Mouse (Mus musculus) liver, embryonic 11.5 days (tissue): ENCODE results near the gene H2-Oa. TPM values are rescaled to one million over a fixed set of nuclear protein-coding genes. Genes with fewer than 3 reads are reported as not detected.

ENCODE experiments used
- ATAC-seq: fragments of 200-750 bp; cut with Nextera tagmentation; replicated peaks from 2 replicates; pipeline ENCODE4 v1.8.0; 2017; ENCODE audit warnings: moderate number of reproducible peaks, mild to moderate bottlenecking, moderate TSS enrichment, moderate library complexity; ENCODE audit not compliant: low FRiP score
- DNase-seq: peaks from one replicate; pipeline ENCODE4 v3.0.0-alpha.2; 2017; ENCODE audit warnings: low spot score
- H3K27ac ChIP-seq: fragments of 300-500 bp; sonication (generic); 2 replicates; pipeline ENCODE4 v1.5.1; 2014; ENCODE audit warnings: mild to moderate bottlenecking, low read depth, low read length, control low read depth
- H3K27me3 ChIP-seq: fragments of 300-500 bp; sonication (generic); replicated peaks from 2 replicates; pipeline ENCODE4 v1.6.1; 2014; ENCODE audit warnings: low read length, mixed read lengths; ENCODE audit not compliant: control insufficient read depth, insufficient read depth
- H3K36me3 ChIP-seq: fragments of 300-500 bp; sonication (generic); 2 replicates; pipeline ENCODE4 v1.6.1; 2014; ENCODE audit warnings: mild to moderate bottlenecking, low read length, moderate library complexity, mixed read lengths; ENCODE audit not compliant: control insufficient read depth, insufficient read depth
- H3K4me1 ChIP-seq: fragments of 300-500 bp; sonication (generic); replicated peaks from 2 replicates; pipeline ENCODE4 v1.6.1; 2014; ENCODE audit warnings: low read length, mixed read lengths; ENCODE audit not compliant: control insufficient read depth, insufficient read depth
- H3K4me2 ChIP-seq: fragments of 300-500 bp; sonication (generic); 2 replicates; pipeline ENCODE4 v1.6.1; 2014; ENCODE audit warnings: mild to moderate bottlenecking, control low read depth, moderate library complexity
- H3K4me3 ChIP-seq: fragments of 300-500 bp; sonication (generic); 2 replicates; pipeline ENCODE4 v1.5.1; 2014; ENCODE audit warnings: low read depth, low read length, control low read depth
- H3K9ac ChIP-seq: fragments of 300-500 bp; sonication (generic); 2 replicates; pipeline ENCODE4 v1.6.1; 2014; ENCODE audit warnings: low read depth, low read length, control low read depth
- H3K9me3 ChIP-seq: fragments of 300-500 bp; sonication (generic); 2 replicates; pipeline ENCODE4 v1.6.1; 2016; ENCODE audit warnings: low read length, inconsistent platforms, mixed read lengths; ENCODE audit not compliant: control insufficient read depth
- WGBS: fragments of 180-500 bp; shearing (Covaris S2); extraction: QIAGEN DNeasy Blood & Tissue Kit; methylation state at CpG from one replicate; pipeline ENCODE4 v1.1.7; 2014; 5-methylcytosine and 5-hydroxymethylcytosine counted together
- polyA plus RNA-seq: library from polyadenylated mRNA; unstranded; fragments of >200 nt; fragmentation: Nextera tagmentation; extraction: Ambion mirVana; gene quantifications from 2 replicates; pipeline ENCODE4 v1.2.1, GENCODE M21; 2014

H2-Oa gene
- polyA plus RNA-seq, 1 experiment from 2014 or later, result 0.26 TPM

GRCm38 (mm10) chr17:34121879-34122187 is 29.7 kb downstream of the H2-Oa start:
- Histone ChIP-seq H3K9ac (peak overlapping the region; percentile 96), H3K36me3 (peaks cover 21% of the 10 kb centered on the region), H3K4me2 (peak overlapping the region; percentile 97), H3K4me3 (peak overlapping the region; percentile 100), H3K9me3 (no peaks in the 10 kb centered on the region), H3K4me1 (peaks cover 23% of the 10 kb centered on the region), H3K27ac (peak overlapping the region; percentile 100), H3K27me3 (no peaks in the 10 kb centered on the region)
- DNase-seq (no peak), ATAC-seq (no peak; the same call in 1 of the 2 replicates)
- 2% methylated on average over 6 of the region's 10 CpGs for WGBS

- H3K9ac ChIP-seq, result peak within 1 kb of the TSS; percentile 96
- under 1% methylated on average over 71 of the region's 75 CpGs for WGBS
- H3K4me3 ChIP-seq, result peak within 1 kb of the TSS; percentile 100
- ATAC-seq (peak; percentile 70), DNase-seq (peak; percentile 99)
- peak within 1 kb of the TSS; percentile 97 for H3K4me2 ChIP-seq
- no peaks in the 10 kb centered on the region for H3K9me3 ChIP-seq
- peaks cover 16% of the 10 kb centered on the region for H3K36me3 ChIP-seq
- peaks cover 24% of the 10 kb centered on the region for H3K4me1 ChIP-seq
- peak within 1 kb of the TSS; percentile 100 for H3K27ac ChIP-seq
- no peaks in the 10 kb centered on the region for H3K27me3 ChIP-seq
These were observed 30.2 kb downstream of the H2-Oa start, which contains the start of gene Brd2 for GRCm38 (mm10) chr17:34122188-34122984. Gene Brd2, minus strand, starts transcription at chr17:34122634.

DNA sequence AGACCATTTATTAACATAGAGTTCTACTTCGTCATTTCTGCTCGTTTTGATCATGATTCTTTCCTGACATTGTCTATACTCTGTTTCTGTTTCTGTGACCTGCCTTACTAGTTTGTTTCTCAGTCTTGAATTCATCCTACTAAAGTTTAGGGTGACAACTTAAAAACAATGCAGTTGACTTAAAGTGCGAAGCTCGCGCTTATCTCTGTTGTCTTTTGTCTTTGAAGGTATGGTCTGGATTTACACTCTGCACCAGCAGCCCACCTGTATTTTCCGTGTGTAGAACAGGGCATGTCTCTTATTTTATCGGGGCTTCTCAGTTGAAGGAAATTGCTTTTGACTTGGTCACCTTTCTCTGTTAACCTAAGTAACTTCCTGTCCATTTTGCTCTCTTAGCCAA is 31.0 kb downstream of the H2-Oa start:
- 2% methylated on average over 7 of the region's 7 CpGs for WGBS
- DNase-seq (no peak), ATAC-seq (no peak)
- Histone ChIP-seq H3K9ac (peak overlapping the region; percentile 96), H3K27ac (peak overlapping the region; percentile 100), H3K4me3 (peak overlapping the region; percentile 100), H3K27me3 (no peaks in the 10 kb centered on the region), H3K4me2 (peak overlapping the region; percentile 97), H3K36me3 (peaks cover 9% of the 10 kb centered on the region), H3K9me3 (no peaks in the 10 kb centered on the region), H3K4me1 (peaks cover 31% of the 10 kb centered on the region)

DNA sequence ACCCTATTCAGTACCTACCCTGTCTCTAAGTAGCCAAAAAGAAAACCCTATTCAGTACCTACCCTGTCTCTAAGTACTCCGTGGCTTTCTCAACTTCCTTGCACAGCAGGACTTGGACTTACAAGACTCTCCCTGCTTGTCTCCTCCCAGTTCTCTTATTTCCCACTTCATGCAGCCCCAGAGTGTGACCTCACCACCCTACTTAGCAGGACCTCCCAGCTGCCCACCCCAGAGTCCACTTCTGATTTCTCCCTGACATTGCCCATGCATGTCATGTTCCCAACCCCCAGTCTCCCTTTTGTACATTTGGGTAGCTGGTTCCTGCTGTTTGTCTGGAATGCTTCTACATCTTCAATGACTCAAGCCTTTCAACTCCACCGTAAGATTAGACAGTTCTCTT is 31.4 kb downstream of the H2-Oa start:
- Histone ChIP-seq H3K4me2 (peak overlapping the region; percentile 97), H3K9ac (peak overlapping the region; percentile 96), H3K4me1 (peaks cover 34% of the 10 kb centered on the region), H3K27ac (peak overlapping the region; percentile 100), H3K36me3 (peaks cover 5% of the 10 kb centered on the region), H3K9me3 (no peaks in the 10 kb centered on the region), H3K4me3 (peak overlapping the region; percentile 100), H3K27me3 (no peaks in the 10 kb centered on the region)
- DNase-seq (no peak), ATAC-seq (no peak)
- WGBS, result 18% methylated on average over 2 of the region's 2 CpGs

GRCm38 (mm10) chr17:34124649-34125048 is 32.5 kb downstream of the H2-Oa start:
- H3K9me3 ChIP-seq, result no peaks in the 10 kb centered on the region
- 0 out of 2 replicates have a peak overlapping the region, but pooled peaks have one; percentile 2 for H3K4me3 ChIP-seq
- ATAC-seq (no peak), DNase-seq (no peak)
- WGBS, result 52% methylated on average over 6 of the region's 6 CpGs
- H3K27ac ChIP-seq, result no peak overlapping the region
- peaks cover 45% of the 10 kb centered on the region for H3K4me1 ChIP-seq
- peak overlapping the region; percentile 20; the same call in 1 of the 2 replicates for H3K4me2 ChIP-seq
- no peak overlapping the region for H3K9ac ChIP-seq
- H3K36me3 ChIP-seq, result no peaks in the 10 kb centered on the region
- peaks cover 11% of the 10 kb centered on the region for H3K27me3 ChIP-seq

GRCm38 (mm10) chr17:34126826-34127420 is 34.8 kb downstream of the H2-Oa start:
- no peak for ATAC-seq

DNA sequence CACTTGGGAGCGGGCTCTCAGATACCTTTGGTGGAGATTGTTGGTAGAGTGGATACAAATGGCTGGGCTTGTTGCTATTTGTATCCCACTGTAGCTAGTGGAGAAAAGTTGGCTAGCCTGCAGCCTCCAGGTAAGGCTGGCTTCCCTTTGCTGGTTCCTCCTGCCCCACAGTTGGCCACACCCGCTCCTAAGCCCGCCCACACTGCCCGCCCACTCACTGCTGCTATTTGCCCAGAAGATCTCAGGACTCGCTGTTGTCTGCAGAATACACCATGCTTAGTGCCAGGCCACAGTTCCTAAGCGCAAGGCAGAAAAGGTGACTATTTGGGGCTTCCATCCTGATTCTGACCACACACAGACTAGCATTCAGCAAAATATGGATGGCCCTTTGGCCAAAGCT is 35.3 kb downstream of the H2-Oa start:
- H3K27ac ChIP-seq, result no peak overlapping the region
- H3K9me3 ChIP-seq, result no peaks in the 10 kb centered on the region
- no peak overlapping the region for H3K4me3 ChIP-seq
- H3K4me2 ChIP-seq, result peak overlapping the region; percentile 22
- no peaks in the 10 kb centered on the region for H3K36me3 ChIP-seq
- H3K27me3 ChIP-seq, result peaks cover 11% of the 10 kb centered on the region
- peak; percentile 50; the same call in 1 of the 2 replicates for ATAC-seq
- 0 out of 2 replicates have a peak overlapping the region, but pooled peaks have one; percentile 25 for H3K9ac ChIP-seq
- peaks cover 45% of the 10 kb centered on the region for H3K4me1 ChIP-seq
- 15% methylated on average over 6 of the region's 6 CpGs for WGBS
- DNase-seq, result no peak

More at GRCm38 (mm10) chr17:34126826-34127420, 34.8 kb downstream of the H2-Oa start:
- H3K27ac ChIP-seq, result 0 out of 2 replicates have a peak overlapping the region, but pooled peaks have one; percentile 34
- no peak for DNase-seq
- H3K9ac ChIP-seq, result 0 out of 2 replicates have a peak overlapping the region, but pooled peaks have one; percentile 25
- 66% methylated on average over 9 of the region's 9 CpGs for WGBS
- H3K4me3 ChIP-seq, result 0 out of 2 replicates have a peak overlapping the region, but pooled peaks have one; percentile 1
- peaks cover 45% of the 10 kb centered on the region for H3K4me1 ChIP-seq
- no peaks in the 10 kb centered on the region for H3K9me3 ChIP-seq
- peak overlapping the region; percentile 22 for H3K4me2 ChIP-seq
- no peaks in the 10 kb centered on the region for H3K36me3 ChIP-seq
- H3K27me3 ChIP-seq, result peaks cover 11% of the 10 kb centered on the region

DNA sequence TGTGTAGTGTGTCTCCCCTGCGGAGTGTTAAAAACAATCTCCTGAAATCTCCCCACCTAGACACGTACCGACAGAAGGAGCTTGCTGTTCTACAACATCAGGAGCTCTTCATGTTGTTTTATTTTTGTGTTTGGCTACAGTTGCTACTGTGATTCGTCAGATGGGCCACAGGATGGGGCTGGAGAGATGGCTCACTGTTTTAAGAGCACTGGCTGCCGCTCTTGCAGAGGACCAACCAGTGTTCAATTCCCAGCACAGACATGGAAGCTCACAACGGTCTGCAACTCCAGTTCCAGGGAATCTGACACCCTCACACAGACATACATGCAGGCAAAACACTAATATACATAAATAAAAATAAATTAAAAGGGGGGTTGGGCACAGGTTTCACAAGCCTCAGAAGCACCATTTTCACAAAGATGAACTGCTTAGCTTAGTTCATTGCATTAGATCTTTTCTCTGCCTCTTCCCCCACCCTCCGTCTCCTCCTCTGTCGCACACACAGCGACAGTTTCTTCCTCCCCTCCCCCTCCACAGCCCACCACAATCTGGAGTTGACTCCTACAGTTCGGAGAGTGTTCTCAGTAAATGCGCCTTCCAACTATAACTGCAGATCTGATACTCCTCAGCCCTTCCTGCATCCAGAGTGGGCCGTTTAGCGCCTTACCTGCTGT is 36.3 kb downstream of the H2-Oa start:
- Histone ChIP-seq H3K27ac (no peak overlapping the region), H3K4me1 (peaks cover 43% of the 10 kb centered on the region), H3K4me2 (peak overlapping the region; percentile 34), H3K9me3 (no peaks in the 10 kb centered on the region), H3K9ac (no peak overlapping the region), H3K27me3 (peaks cover 11% of the 10 kb centered on the region), H3K4me3 (no peak overlapping the region), H3K36me3 (no peaks in the 10 kb centered on the region)
- DNase-seq (no peak), ATAC-seq (no peak)
- WGBS, result 22% methylated on average over 13 of the region's 13 CpGs
